Comparison of ENCODE assay signal across 7 mouse cellular contexts in genomic region chr10:128412558-128412957, GRCm38 (mm10). TPM values are rescaled to one million over a fixed set of nuclear protein-coding genes. Genes with fewer than 3 reads are reported as not detected.
DNase-seq lines count a peak whose midpoint lies in the region; ATAC-seq lines count a peak whose summit lies in the region.

No protein-coding gene starts in this region.

- H3K36me3 ChIP-seq in megakaryocyte, embryonic 14.5 days (replicated peaks; ENCODE audit: low read length), result peaks cover 56% of the 10 kb centered on the region
- H3K36me3 ChIP-seq in forebrain, embryonic 10.5 days (replicated peaks), result peaks cover 53% of the 10 kb centered on the region
- H3K36me3 ChIP-seq in limb, embryonic 12.5 days, result peaks cover 50% of the 10 kb centered on the region
- H3K36me3 ChIP-seq in stomach, embryonic 15.5 days, result peaks cover 10% of the 10 kb centered on the region

- peak overlapping the region; percentile 95 for H3K4me2 ChIP-seq in limb, embryonic 12.5 days
- H3K4me2 ChIP-seq in stomach, embryonic 15.5 days, result peak overlapping the region; percentile 94

- WGBS in forebrain, embryonic 10.5 days, result 77% methylated on average over 1 of the region's 1 CpGs
- WGBS in limb, embryonic 12.5 days, result 71% methylated on average over 1 of the region's 1 CpGs
- whole genome bisulfite sequencing in stomach, embryonic 15.5 days, result 15% methylated on average over 1 of the region's 1 CpGs

- no peak for DNase-seq in forebrain, embryonic 10.5 days (ENCODE audit: extremely low spot score, low spot score)
- DNase-seq in gastrocnemius, postnatal 14 days, result no peak
- no peak for DNase-seq in thymus, postnatal 25 days

- intact Hi-C loops in gastrocnemius, postnatal 14 days (cut with DNase I; ENCODE audit: low total_unique reads), result no loop called here

- no peak for ATAC-seq in megakaryocyte, adult 5-6 weeks (ENCODE audit: poor library complexity, severe bottlenecking)
- ATAC-seq in limb, embryonic 12.5 days (ENCODE audit: insufficient number of reproducible peaks, insufficient read depth, low FRiP score, low TSS enrichment, low read depth), result no peak
- ATAC-seq in stomach, embryonic 15.5 days (ENCODE audit: insufficient read depth, low FRiP score, low read depth), result no peak

- peak overlapping the region; percentile 94 for H3K4me3 ChIP-seq in megakaryocyte, embryonic 14.5 days (replicated peaks)
- H3K4me3 ChIP-seq in forebrain, embryonic 10.5 days, result peak overlapping the region; percentile 99
- H3K4me3 ChIP-seq in limb, embryonic 12.5 days (replicated peaks), result peak overlapping the region; percentile 92
- peak overlapping the region; percentile 92 for H3K4me3 ChIP-seq in stomach, embryonic 15.5 days (replicated peaks)

- peak overlapping the region; percentile 96 for H3K27ac ChIP-seq in forebrain, embryonic 10.5 days
- H3K27ac ChIP-seq in limb, embryonic 12.5 days, result no peak overlapping the region
- peak overlapping the region; percentile 96; the same call in 1 of the 2 replicates for H3K27ac ChIP-seq in stomach, embryonic 15.5 days

- H3K9ac ChIP-seq in limb, embryonic 12.5 days (replicated peaks), result peak overlapping the region; percentile 81
- H3K9ac ChIP-seq in stomach, embryonic 15.5 days, result peak overlapping the region; percentile 86; the same call in 1 of the 2 replicates

- H3K9me3 ChIP-seq in megakaryocyte, embryonic 14.5 days, result no peaks in the 10 kb centered on the region
- H3K9me3 ChIP-seq in forebrain, embryonic 10.5 days, result no peaks in the 10 kb centered on the region
- H3K9me3 ChIP-seq in limb, embryonic 12.5 days, result no peaks in the 10 kb centered on the region
- no peaks in the 10 kb centered on the region for H3K9me3 ChIP-seq in stomach, embryonic 15.5 days

- H3K4me1 ChIP-seq in megakaryocyte, embryonic 14.5 days, result peaks cover 61% of the 10 kb centered on the region
- peaks cover 55% of the 10 kb centered on the region for H3K4me1 ChIP-seq in forebrain, embryonic 10.5 days
- H3K4me1 ChIP-seq in limb, embryonic 12.5 days (replicated peaks), result peaks cover 35% of the 10 kb centered on the region
- peaks cover 46% of the 10 kb centered on the region for H3K4me1 ChIP-seq in stomach, embryonic 15.5 days

- H3K27me3 ChIP-seq in megakaryocyte, embryonic 14.5 days (replicated peaks), result no peaks in the 10 kb centered on the region
- H3K27me3 ChIP-seq in forebrain, embryonic 10.5 days (ENCODE audit: poor library complexity, severe bottlenecking), result no peaks in the 10 kb centered on the region
- no peaks in the 10 kb centered on the region for H3K27me3 ChIP-seq in limb, embryonic 12.5 days
- H3K27me3 ChIP-seq in stomach, embryonic 15.5 days (replicated peaks), result no peaks in the 10 kb centered on the region

RNA-seq across cellular contexts. Expression of gene Rnf41, which starts 1.1 kb away (rescaled TPM):
- polyA plus RNA-seq in megakaryocyte, embryonic 14.5 days (2012; ENCODE audit: insufficient read depth, low replicate concordance), result 17.0 and 19.5 TPM in 2 replicates
- total RNA-seq in megakaryocyte, adult 5-6 weeks (2015), result 16.4 and 17.6 TPM in 2 replicates
- total RNA-seq in megakaryocyte, adult 5-6 weeks (2017), result 24.6 and 26.1 TPM in 2 replicates
- 40.9 and 42.9 TPM in 2 replicates for polyA plus RNA-seq in forebrain, embryonic 10.5 days (2016; fragmentation: Nextera tagmentation; extraction: Ambion mirVana)
- polyA plus RNA-seq in limb, embryonic 12.5 days (2016; fragmentation: Nextera tagmentation; extraction: Ambion mirVana), result 42.5 TPM in 2 replicates
- polyA plus RNA-seq in stomach, embryonic 15.5 days (2015; fragmentation: Nextera tagmentation; extraction: Ambion mirVana), result 33.2 and 35.4 TPM in 2 replicates
- 10 to 100 TPM; 12.9 to 13.0 TPM for total RNA-seq in gastrocnemius, postnatal 14 days (2021)

RNA-seq across cellular contexts. Expression of gene Nabp2, which starts 1.3 kb away (rescaled TPM):
- 458 and 1,055 TPM in 2 replicates for polyA plus RNA-seq in megakaryocyte, embryonic 14.5 days (2012; ENCODE audit: insufficient read depth, low replicate concordance)
- 76.8 and 79.3 TPM in 2 replicates for total RNA-seq in megakaryocyte, adult 5-6 weeks (2015)
- 54.3 and 59.1 TPM in 2 replicates for total RNA-seq in megakaryocyte, adult 5-6 weeks (2017)
- polyA plus RNA-seq in forebrain, embryonic 10.5 days (2016; fragmentation: Nextera tagmentation; extraction: Ambion mirVana), result 161 and 164 TPM in 2 replicates
- polyA plus RNA-seq in limb, embryonic 12.5 days (2016; fragmentation: Nextera tagmentation; extraction: Ambion mirVana), result 65.1 and 65.2 TPM in 2 replicates
- polyA plus RNA-seq in stomach, embryonic 15.5 days (2015; fragmentation: Nextera tagmentation; extraction: Ambion mirVana), result 66.3 and 81.0 TPM in 2 replicates
- total RNA-seq in gastrocnemius, postnatal 14 days (2021), result 10 to 100 TPM; 48.2 to 51.8 TPM

RNA-seq across cellular contexts. Expression of gene Slc39a5, which starts 11.5 kb away (rescaled TPM):
- not detected in 2 replicates for polyA plus RNA-seq in megakaryocyte, embryonic 14.5 days (2012; ENCODE audit: insufficient read depth, low replicate concordance)
- total RNA-seq in megakaryocyte, adult 5-6 weeks (2015), result not detected in 2 replicates
- total RNA-seq in megakaryocyte, adult 5-6 weeks (2017), result not detected in 2 replicates
- polyA plus RNA-seq in forebrain, embryonic 10.5 days (2016; fragmentation: Nextera tagmentation; extraction: Ambion mirVana), result 0.30 TPM in 1 of 2 replicates, not detected in the other
- not detected in 2 replicates for polyA plus RNA-seq in limb, embryonic 12.5 days (2016; fragmentation: Nextera tagmentation; extraction: Ambion mirVana)
- 34.5 and 39.4 TPM in 2 replicates for polyA plus RNA-seq in stomach, embryonic 15.5 days (2015; fragmentation: Nextera tagmentation; extraction: Ambion mirVana)
- total RNA-seq in gastrocnemius, postnatal 14 days (2021), result not detected

RNA-seq across cellular contexts. Expression of gene Ankrd52, which starts 35.6 kb away (rescaled TPM):
- 18.3 and 19.7 TPM in 2 replicates for polyA plus RNA-seq in megakaryocyte, embryonic 14.5 days (2012; ENCODE audit: insufficient read depth, low replicate concordance)
- 35.2 and 37.0 TPM in 2 replicates for total RNA-seq in megakaryocyte, adult 5-6 weeks (2015)
- 9.3 and 13.7 TPM in 2 replicates for total RNA-seq in megakaryocyte, adult 5-6 weeks (2017)
- polyA plus RNA-seq in forebrain, embryonic 10.5 days (2016; fragmentation: Nextera tagmentation; extraction: Ambion mirVana), result 11.1 and 13.1 TPM in 2 replicates
- 13.5 and 14.8 TPM in 2 replicates for polyA plus RNA-seq in limb, embryonic 12.5 days (2016; fragmentation: Nextera tagmentation; extraction: Ambion mirVana)
- polyA plus RNA-seq in stomach, embryonic 15.5 days (2015; fragmentation: Nextera tagmentation; extraction: Ambion mirVana), result 12.8 and 15.8 TPM in 2 replicates
- total RNA-seq in gastrocnemius, postnatal 14 days (2021), result 10 to 100 TPM; 53.7 to 54.8 TPM

RNA-seq across cellular contexts. Expression of gene Coq10a, which starts 43.8 kb away (rescaled TPM):
- 5.0 and 18.0 TPM in 2 replicates for polyA plus RNA-seq in megakaryocyte, embryonic 14.5 days (2012; ENCODE audit: insufficient read depth, low replicate concordance)
- 22.6 and 24.4 TPM in 2 replicates for total RNA-seq in megakaryocyte, adult 5-6 weeks (2015)
- total RNA-seq in megakaryocyte, adult 5-6 weeks (2017), result 14.1 and 19.2 TPM in 2 replicates
- polyA plus RNA-seq in forebrain, embryonic 10.5 days (2016; fragmentation: Nextera tagmentation; extraction: Ambion mirVana), result 9.2 and 10.1 TPM in 2 replicates
- 15.5 and 15.8 TPM in 2 replicates for polyA plus RNA-seq in limb, embryonic 12.5 days (2016; fragmentation: Nextera tagmentation; extraction: Ambion mirVana)
- 14.0 and 14.5 TPM in 2 replicates for polyA plus RNA-seq in stomach, embryonic 15.5 days (2015; fragmentation: Nextera tagmentation; extraction: Ambion mirVana)
- 100 to 1,000 TPM; 257 to 331 TPM for total RNA-seq in gastrocnemius, postnatal 14 days (2021)

Comparison
In these comparisons a context has a peak if more than half of its experiments do, and no peak if none do; other contexts are left out.
1. RNA of gene Slc39a5, which starts 11.5 kb away (polyA plus RNA-seq): 34.5 to 39.4 TPM in stomach, embryonic 15.5 days; 0.30 TPM in forebrain, embryonic 10.5 days, not detected in limb, embryonic 12.5 days and not detected in megakaryocyte, embryonic 14.5 days; every median in the first group is over 10 times any median in the second.
2. Peak in every context shown above with its lines, with median percentiles within 50 percentile points of each other: H3K4me3 ChIP-seq.